Mouse (Mus musculus): ENCODE results near the gene Elmo1.

Elmo1 gene

GRCm38 (mm10) chr13:20213861-20214260 is 123.5 kb downstream of the Elmo1 start:
- no peak for DNase-seq

DNA sequence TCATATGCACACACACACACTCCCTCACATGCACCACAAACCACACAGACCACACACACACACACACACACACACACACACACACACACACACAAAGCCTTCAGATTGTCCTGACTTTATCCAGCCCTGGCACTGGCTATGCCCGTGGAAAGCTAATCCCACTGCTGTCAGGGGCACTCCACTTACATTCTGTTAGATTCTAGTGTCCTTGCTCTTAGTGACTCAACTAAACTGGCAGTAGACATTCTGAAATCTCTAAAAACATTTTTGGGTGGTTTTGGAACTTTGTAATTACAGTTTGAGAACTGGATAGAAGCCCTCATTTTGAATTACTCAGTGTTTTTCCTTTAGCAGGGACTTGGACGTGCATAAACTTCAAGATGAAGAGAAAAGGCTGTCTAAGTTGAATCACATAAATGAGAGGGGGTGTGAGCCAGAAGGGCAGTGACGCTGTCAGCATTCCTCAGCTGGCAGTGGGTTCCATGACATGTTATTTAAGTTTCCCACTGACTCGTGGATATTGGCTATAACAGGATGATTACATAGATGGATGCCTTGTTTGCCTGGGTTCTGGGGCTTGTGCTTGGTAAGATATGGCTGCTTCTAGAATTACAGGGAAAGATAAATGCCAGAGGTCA is 127.2 kb downstream of the Elmo1 start:
- DNase-seq = no peak

GRCm38 (mm10) chr13:20218126-20218525 is 127.7 kb downstream of the Elmo1 start:
- DNase-seq = no peak

DNA sequence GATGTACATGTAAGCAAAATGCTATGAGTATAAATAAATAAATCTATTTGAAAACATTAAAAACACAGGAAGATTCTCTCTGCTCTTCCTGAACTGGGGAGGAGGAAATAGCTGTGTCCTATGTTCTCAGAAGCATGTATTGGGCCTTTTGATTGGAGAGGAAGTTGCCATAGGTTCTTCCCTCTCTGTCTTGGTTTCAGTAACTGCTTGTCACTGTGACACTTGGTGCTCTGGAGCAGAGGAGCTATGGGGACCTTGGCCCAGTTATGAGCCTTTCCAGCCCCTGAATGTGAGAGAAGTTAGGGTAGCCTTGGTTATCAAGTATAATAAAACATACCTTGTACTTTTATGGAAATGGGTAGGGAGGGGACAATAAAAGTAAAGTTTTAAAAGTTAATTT is 130.0 kb downstream of the Elmo1 start:
- DNase-seq = no peak

GRCm38 (mm10) chr13:20227923-20228705 is 137.7 kb downstream of the Elmo1 start:
- no peak for DNase-seq

DNA sequence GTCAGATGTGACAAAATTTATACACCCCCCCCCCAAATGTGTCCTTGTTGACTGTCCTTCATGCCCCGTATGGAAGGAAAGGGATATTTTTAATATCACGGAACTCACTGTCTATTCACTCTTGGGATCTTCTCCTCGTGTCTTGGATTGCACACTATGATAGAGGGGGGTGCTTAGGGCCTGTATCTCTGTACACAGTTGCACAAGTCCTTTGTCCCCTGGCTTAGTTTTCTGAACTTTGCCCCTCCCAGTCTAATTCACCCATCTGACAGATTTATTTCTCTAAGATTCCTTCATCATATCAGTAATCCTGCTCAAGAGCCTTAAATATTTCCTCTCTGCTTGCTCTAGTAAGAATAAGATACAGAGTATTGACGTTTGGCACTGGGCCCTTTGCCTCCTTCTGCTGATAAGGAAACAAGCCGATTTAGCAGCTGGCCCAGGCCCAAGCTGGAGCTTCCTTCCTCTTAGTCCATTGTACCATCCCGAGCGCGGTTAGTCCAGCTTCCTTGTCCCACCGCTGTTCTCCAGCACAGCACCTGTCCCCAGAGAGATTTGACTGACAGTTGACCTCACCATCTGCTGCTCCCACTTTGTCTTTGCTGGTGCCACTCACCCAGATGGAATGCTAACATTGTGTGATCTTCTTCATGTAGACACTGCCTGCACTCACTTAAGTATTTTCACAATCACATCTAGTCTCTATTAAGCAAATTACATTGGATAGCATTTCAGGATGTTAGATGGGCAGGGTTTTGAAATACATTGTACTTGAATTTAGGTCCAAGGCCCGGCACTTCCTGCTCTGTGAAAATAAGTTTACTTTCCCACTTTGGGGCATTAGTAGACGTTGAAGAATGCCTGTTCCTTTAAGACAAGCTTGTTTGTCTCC is 141.7 kb downstream of the Elmo1 start:
- no peak for DNase-seq

DNA sequence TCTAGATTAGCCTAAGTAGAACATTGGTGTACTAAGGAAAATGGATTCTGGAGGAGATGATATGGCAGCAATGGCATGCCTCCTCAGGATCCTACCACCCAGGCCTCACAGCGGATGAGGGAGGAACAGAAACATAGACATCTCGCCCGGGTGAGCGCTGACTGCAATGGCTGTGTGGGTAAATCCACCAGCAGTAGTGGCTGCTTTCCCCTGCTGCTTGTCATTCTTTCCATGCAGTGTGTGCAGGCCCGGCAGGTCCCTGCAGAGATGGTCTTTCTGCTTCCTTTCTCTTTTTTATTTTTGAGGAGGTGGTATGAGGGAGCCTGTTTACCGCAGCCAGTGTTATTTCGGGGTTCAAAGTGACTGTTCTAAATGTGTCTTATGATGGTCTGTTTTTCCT is 143.3 kb downstream of the Elmo1 start:
- no peak for DNase-seq

DNA sequence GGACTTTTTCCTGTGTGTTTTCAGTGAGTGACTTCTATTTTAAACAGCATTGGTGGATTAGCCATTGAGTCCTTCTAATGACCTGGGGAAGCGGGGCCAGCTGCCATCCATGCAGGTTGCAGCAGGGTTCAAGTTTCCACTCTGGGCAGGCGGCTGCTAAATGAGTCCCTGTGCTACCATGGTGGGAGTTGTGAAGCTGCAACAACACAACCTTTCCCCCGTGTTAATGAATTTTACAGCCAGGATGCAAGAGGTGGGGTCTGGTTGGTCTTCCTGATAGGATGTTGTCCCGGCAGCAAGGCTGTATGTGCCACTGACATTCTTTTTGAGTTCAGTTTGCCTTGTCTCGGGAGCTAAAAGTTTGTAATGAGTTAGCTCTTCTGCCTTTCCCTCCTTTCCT is 147.2 kb downstream of the Elmo1 start:
- no peak for DNase-seq

- no peak for DNase-seq
These were observed 147.8 kb downstream of the Elmo1 start for GRCm38 (mm10) chr13:20238146-20238545.

GRCm38 (mm10) chr13:20238743-20239142 is 148.3 kb downstream of the Elmo1 start:
- no peak for DNase-seq

DNA sequence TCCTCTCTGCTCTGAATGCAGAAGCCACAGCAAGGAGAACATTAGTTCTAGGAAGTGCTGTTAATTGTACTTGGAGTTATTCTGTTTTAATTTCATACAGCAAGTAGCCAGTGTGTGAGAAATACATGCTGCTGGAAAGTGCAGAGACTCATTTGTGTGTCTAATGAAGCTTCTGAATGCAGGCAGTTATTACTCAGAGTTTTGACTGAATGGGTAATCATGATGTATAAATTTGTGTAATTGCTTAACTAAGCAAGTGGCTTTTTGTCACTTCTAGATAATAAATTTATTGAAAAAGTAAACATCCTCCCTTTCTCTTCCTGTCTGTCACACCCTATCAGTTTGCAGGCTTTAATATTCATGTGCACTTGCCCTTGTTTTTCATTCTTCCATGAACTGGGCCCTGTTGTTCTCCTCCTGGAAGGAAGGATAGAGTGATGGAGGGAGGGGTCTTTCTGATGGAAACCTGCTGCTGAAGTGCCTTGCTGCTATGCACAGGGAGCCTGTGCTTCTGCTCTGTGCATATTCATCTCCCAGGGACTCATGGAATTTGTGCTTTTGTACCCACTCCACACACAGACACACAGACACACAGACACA is 159.8 kb downstream of the Elmo1 start:
- no peak for DNase-seq

DNA sequence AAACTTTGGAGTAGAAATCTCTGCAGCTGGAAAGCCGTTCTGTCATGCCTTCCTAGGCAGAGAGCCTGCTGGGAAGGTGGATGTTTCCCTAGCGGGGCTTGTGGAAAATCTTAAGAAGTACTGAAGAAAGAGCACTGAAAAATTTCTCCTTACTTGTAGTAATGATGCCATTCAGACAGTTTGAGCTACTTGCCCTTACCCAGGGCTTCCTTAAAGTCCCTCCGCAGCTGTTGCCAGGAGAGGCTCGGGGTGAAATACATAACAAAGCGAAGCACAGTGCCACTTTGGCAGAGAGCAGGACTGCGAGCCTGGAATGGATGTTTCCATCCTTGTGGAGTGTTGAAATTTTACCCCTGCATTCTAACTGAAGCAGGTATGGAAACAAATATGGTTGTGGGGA is 164.5 kb downstream of the Elmo1 start:
- DNase-seq = no peak

DNA sequence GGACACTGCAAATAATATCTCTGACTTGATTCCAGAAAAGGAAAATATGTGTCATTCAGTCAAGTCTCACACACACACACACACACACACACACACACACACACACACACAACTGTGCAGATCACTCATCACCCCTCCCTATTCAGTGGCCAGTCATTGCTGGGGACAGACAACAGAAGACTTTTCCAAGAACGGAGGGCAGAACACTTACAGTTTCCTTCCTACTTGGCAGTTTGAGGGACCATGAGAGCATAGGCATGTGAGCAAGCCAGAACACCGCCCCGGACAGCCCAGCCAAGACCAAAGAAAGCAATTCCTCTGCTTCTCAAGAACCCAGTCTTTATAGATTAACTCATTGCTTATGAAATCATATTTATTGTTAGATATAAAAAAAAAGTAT is 165.0 kb downstream of the Elmo1 start:
- DNase-seq = no peak

DNA sequence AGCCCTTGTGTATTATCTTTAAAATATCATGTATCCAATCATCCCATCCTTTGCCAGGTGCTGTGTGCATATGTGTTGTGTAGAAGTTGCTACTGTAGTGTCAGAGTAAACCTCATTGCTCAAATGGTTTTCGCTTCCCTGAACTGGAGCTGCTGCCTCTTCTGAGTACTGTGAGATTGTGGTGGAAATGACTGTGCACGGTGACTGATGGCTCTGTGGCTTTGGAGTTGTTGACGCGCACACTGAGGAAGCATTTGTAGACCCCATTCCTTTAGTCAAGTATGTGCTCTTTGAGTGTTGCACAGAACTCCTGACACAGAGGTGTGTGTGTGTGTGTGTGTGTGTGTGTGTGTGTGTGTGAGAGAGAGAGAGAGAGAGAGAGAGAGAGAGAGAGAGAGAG is 166.2 kb downstream of the Elmo1 start:
- no peak for DNase-seq

- DNase-seq = no peak
These were observed 167.4 kb downstream of the Elmo1 start for GRCm38 (mm10) chr13:20257562-20258525.

GRCm38 (mm10) chr13:20263173-20263572 is 172.8 kb downstream of the Elmo1 start:
- no peak for DNase-seq

DNA sequence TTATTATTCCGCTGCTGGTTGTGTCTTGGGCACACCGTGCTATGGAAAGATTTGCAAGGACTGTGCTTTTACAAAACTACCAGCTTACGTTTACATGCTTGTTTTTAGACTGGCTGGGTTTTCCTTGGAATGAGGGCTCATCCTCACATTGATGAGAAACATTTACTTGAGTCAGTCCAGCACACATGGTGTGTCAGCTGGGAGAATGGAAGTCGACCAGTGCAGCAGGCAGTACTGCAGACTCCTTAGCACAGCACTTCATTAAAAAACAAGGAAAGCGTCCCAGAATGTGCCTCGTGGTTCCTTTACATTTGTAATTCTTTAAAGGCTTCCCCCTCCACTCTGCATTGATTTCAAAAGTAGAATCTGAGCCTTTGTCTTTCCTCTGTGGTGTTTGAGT is 179.8 kb downstream of the Elmo1 start:
- DNase-seq = no peak

GRCm38 (mm10) chr13:20271799-20272198 is 181.4 kb downstream of the Elmo1 start:
- DNase-seq = no peak

GRCm38 (mm10) chr13:20272562-20272961 is 182.2 kb downstream of the Elmo1 start:
- no peak for DNase-seq

DNA sequence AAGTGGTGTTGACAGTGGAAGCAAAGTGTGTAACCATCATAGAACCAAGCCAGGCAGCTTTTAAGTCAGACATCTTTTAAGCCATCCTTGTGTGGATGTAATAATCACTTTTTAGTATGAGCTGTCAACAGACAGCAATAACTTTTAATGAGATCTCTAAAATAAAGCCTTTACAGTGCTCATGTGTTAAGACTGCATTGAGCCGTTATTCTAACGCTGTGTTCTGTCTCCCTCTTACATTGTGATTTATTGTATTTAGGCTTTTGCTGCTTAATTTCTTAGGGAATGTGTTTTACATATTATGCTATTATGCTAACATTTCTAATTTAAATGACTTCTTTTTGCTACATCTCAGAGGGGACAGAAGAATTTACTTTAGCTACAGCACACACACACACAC is 189.5 kb downstream of the Elmo1 start:
- no peak for DNase-seq

DNA sequence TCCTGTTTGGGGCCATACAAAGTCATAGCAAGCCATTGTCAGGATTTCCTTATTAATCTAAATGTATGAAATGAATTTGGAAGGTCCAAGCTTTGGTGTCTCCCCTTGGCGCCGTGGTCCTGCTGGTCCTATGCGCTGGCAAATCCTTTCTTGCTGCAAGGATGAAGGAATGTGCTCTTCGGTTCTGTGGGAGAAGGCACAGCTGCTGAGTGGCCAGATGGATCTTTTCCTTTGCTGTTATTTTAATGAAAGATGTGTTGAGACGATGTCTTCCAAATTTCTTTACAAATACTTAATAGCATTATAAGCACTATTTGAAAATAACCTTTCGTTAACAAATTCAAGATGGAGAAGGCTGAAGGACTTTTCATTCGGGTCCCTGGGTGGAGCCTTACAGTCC is 193.5 kb downstream of the Elmo1 start:
- DNase-seq = no peak

- DNase-seq = no peak
These were observed 196.3 kb downstream of the Elmo1 start for GRCm38 (mm10) chr13:20286680-20287079.
